ENCODE assay signal across 8 mouse cellular contexts in the genomic region with DNA sequence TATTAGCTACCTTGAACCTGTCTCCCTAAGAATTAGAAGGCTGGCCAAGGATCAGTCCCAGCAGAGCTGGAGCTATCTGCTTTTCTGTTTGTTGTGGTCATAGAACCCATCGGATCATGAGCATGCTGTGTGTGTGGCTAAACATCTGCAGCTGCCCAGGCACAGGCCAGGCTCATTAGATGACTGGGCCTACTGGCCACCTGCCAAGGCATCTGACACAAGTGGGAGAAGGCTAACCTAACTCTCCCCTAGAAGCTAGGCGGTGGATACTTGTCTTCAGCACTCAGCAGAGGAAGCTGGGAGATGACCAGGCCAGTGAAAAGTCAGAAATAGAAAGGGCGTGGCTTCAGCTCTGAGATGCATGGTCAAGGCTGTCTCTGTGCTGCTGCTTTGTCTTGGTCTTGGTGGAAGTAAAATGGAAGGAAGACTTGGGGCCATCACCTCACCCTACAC.
A peak's percentile ranks its signal among the peaks of the same experiment; 100 is the strongest.
DNase-seq lines count a peak whose midpoint lies in the region; ATAC-seq and TF ChIP-seq lines count a peak whose summit lies in the region.

No protein-coding gene starts in this region.

- no peak overlapping the region for H3K27ac ChIP-seq in forebrain, embryonic 12.5 days
- peak overlapping the region; percentile 2; the same call in 1 of the 2 replicates for H3K27ac ChIP-seq in heart, postnatal 0 days (ENCODE audit: low read depth)
- peak overlapping the region; percentile 27; the same call in 1 of the 2 replicates for H3K27ac ChIP-seq in macrophage
- peak overlapping the region; percentile 63 for H3K27ac ChIP-seq in stomach, embryonic 16.5 days (ENCODE audit: low read length)

- 29% methylated on average over 3 of the region's 3 CpGs for WGBS in lung, adult 2 months
- 54% methylated on average over 3 of the region's 3 CpGs for WGBS in forebrain, embryonic 12.5 days
- 14% methylated on average over 3 of the region's 3 CpGs for WGBS in heart, postnatal 0 days
- WGBS in macrophage (ENCODE audit: missing documents), result 49% methylated on average over 3 of the region's 3 CpGs
- 17% methylated on average over 3 of the region's 3 CpGs for WGBS in stomach, embryonic 16.5 days

- H3K36me3 ChIP-seq in forebrain, embryonic 12.5 days (replicated peaks), result no peaks in the 10 kb centered on the region
- no peaks in the 10 kb centered on the region for H3K36me3 ChIP-seq in heart, postnatal 0 days (replicated peaks; ENCODE audit: control insufficient read depth, insufficient read depth, low read length)
- no peaks in the 10 kb centered on the region for H3K36me3 ChIP-seq in macrophage (ENCODE audit: inconsistent target)
- H3K36me3 ChIP-seq in stomach, embryonic 16.5 days (ENCODE audit: control insufficient read depth, insufficient read depth, low read length), result no peaks in the 10 kb centered on the region

- TF ChIP-seq POLR2A in lung, adult 2 months (IDR thresholded peaks at IDR 0.05; ENCODE audit: borderline replicate concordance, extremely low read depth, low read depth, low read length), result no peak

- no peaks in the 10 kb centered on the region for H3K27me3 ChIP-seq in forebrain, embryonic 12.5 days
- H3K27me3 ChIP-seq in heart, postnatal 0 days (ENCODE audit: control insufficient read depth, insufficient read depth, low read length), result no peaks in the 10 kb centered on the region
- H3K27me3 ChIP-seq in stomach, embryonic 16.5 days (ENCODE audit: control insufficient read depth, insufficient read depth, low read length), result no peaks in the 10 kb centered on the region

- no peaks in the 10 kb centered on the region for H3K4me1 ChIP-seq in lung, adult 2 months (ENCODE audit: control insufficient read depth, insufficient read depth, low read length)
- H3K4me1 ChIP-seq in forebrain, embryonic 12.5 days, result peaks cover 16% of the 10 kb centered on the region
- peaks cover 14% of the 10 kb centered on the region; the same call in 1 of the 2 replicates for H3K4me1 ChIP-seq in heart, postnatal 0 days (ENCODE audit: control insufficient read depth, insufficient read depth)
- peaks cover 12% of the 10 kb centered on the region; the same call in 1 of the 2 replicates for H3K4me1 ChIP-seq in stomach, embryonic 16.5 days (ENCODE audit: control insufficient read depth, insufficient read depth, low read length)

- no peak overlapping the region for H3K4me3 ChIP-seq in lung, adult 2 months (replicated peaks; ENCODE audit: extremely low read depth, low read depth, low read length)
- no peak overlapping the region for H3K4me3 ChIP-seq in forebrain, embryonic 12.5 days (replicated peaks)
- H3K4me3 ChIP-seq in heart, postnatal 0 days (ENCODE audit: low read depth, low read length), result no peak overlapping the region
- no peak overlapping the region for H3K4me3 ChIP-seq in macrophage (ENCODE audit: inconsistent target)
- no peak overlapping the region for H3K4me3 ChIP-seq in stomach, embryonic 16.5 days (replicated peaks; ENCODE audit: low read length)

- H3K9ac ChIP-seq in forebrain, embryonic 12.5 days, result no peak overlapping the region
- no peak overlapping the region for H3K9ac ChIP-seq in heart, postnatal 0 days (replicated peaks; ENCODE audit: low read depth, low read length)
- H3K9ac ChIP-seq in stomach, embryonic 16.5 days (ENCODE audit: low read length), result no peak overlapping the region

- no peaks in the 10 kb centered on the region for H3K79me2 ChIP-seq in macrophage (ENCODE audit: inconsistent target)

- ATAC-seq in forebrain, embryonic 12.5 days (ENCODE audit: low FRiP score), result peak; percentile 75
- ATAC-seq in heart, postnatal 0 days (ENCODE audit: insufficient read depth, low read depth), result peak; percentile 89
- ATAC-seq in stomach, embryonic 16.5 days (ENCODE audit: insufficient read depth, low FRiP score), result peak; percentile 88

- no peaks in the 10 kb centered on the region for H3K9me3 ChIP-seq in forebrain, embryonic 12.5 days
- H3K9me3 ChIP-seq in heart, postnatal 0 days (replicated peaks; ENCODE audit: control insufficient read depth, low read length), result no peaks in the 10 kb centered on the region
- H3K9me3 ChIP-seq in stomach, embryonic 16.5 days (replicated peaks; ENCODE audit: control insufficient read depth, low read length), result no peaks in the 10 kb centered on the region

- no peak for TF ChIP-seq EP300 in heart, postnatal 0 days (IDR thresholded peaks at IDR 0.05; ENCODE audit: low read depth)

- no peak for TF ChIP-seq CTCF in lung, adult 2 months (IDR thresholded peaks at IDR 0.05; ENCODE audit: insufficient read depth, low read length)
- no peak for TF ChIP-seq CTCF in heart, postnatal 0 days (IDR thresholded peaks at IDR 0.05; ENCODE audit: low read depth)

- peak; percentile 15 to 41 for DNase-seq in lung, adult 18-20 months
- DNase-seq in lung, adult 2 months, result no peak
- DNase-seq in heart, postnatal 0 days (ENCODE audit: low spot score), result peak; percentile 61
- peak; percentile 87 for DNase-seq in kidney, postnatal 10 days
- no peak for DNase-seq in thymus, postnatal 0 days (ENCODE audit: low spot score)

- no peak overlapping the region for H3K4me2 ChIP-seq in forebrain, embryonic 12.5 days
- no peak overlapping the region for H3K4me2 ChIP-seq in heart, postnatal 0 days (ENCODE audit: low read depth, low read length)
- H3K4me2 ChIP-seq in stomach, embryonic 16.5 days (ENCODE audit: low read depth, low read length), result peak overlapping the region; percentile 35; the same call in 1 of the 2 replicates

Comparison
In these comparisons a context has a peak if more than half of its experiments do, and no peak if none do; other contexts are left out.
1. DNase-seq: peak in lung, adult 18-20 months (2 of 2), heart, postnatal 0 days (single experiment) and kidney, postnatal 10 days (single experiment); none in lung, adult 2 months (single experiment) and thymus, postnatal 0 days (single experiment).
2. Peak in every context shown above with its lines, with median percentiles within 50 percentile points of each other: ATAC-seq.